Mouse (Mus musculus) ES-Bruce4 (cell line): ENCODE measurements around the gene Ufc1.

Experiments used
- CTCF ChIP-seq: IDR thresholded peaks from one replicate; pipeline ENCODE4 v1.8.1; 2011; ENCODE audit warnings: low read depth, low read length
- EP300 ChIP-seq: IDR thresholded peaks from 2 replicates; pipeline ENCODE4 v1.6.1; 2011; ENCODE audit warnings: low read depth, low read length; ENCODE audit not compliant: insufficient read depth
- POLR2A ChIP-seq: IDR thresholded peaks from one replicate; pipeline ENCODE4 v1.8.1; 2011; ENCODE audit warnings: low read length; ENCODE audit not compliant: insufficient read depth

DNA sequence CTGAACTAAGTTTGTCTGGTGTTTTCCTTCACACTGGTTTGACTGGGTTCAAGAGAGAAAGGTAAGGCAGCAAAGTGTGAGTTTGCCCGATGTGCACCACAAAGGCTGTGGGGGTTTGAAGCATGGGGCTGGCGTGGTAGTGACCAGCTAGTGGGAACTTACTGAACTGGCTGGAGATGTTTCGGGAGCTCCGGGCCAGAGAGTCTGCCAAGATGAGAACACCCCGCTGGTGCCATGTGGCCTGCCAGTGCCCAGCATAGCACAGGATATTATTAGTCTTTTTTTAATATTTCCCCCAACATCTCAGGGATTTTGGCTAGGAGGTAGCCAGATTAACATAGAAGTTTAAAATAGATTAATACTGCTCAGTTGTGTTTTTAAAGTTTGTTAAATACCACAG, 25.3 kb upstream of the Ufc1 start:
- TF ChIP-seq POLR2A, result no peak
- TF ChIP-seq CTCF, result no peak
- TF ChIP-seq EP300, result no peak
